Mouse (Mus musculus) cerebellum, adult 11 months (tissue): ENCODE data around the gene Kcnj9.

ENCODE experiments used
- DNase-seq: peaks from one replicate; pipeline ENCODE4 v3.0.0; 2022

The Kcnj9 gene

DNA sequence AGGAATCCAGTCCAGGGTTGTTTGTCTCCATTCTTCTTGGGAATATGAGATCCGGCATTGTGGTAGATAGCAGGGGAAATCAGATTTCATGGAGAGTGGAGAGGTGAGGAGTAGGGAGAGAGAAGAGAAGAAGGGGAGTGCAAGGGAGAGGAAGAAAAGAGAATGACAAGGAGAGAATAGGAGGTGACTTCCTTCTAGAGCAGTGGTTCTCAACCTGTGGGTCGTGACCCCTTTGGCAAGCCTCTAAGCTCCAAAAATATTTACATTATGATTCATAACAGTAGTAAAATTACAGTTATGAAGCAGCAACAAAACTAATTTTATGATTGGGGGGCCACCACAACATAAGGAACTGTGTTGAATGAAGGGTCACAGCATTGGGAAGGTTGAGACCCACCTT is 3.8 kb upstream of the Kcnj9 start:
- DNase-seq = no peak

DNA sequence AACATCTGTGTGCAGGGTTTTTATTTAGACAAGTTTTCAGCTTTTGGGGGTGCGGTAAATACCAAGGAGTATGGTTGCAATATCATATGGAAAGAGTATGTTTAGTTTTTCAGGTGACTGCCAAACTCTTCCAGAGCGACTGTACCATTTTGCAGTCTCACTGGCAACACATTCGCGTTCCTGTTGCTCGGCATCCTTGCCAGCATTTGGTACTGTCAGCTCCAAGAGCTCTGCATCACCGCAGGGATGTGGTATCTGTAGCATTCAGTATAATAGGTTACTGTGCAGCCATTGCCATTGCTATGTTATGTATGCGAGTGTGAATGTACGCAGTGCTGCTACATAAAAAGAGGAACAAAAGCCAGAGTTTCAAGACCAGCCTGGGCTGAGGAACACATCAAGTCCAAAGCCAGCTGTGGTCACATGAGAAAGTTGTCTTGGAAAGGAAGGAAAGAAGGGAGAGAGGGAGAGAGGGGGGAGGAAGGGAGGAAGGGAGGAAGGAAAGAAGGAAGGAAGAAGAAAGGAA is 2.4 kb upstream of the Kcnj9 start:
- no peak for DNase-seq

DNA sequence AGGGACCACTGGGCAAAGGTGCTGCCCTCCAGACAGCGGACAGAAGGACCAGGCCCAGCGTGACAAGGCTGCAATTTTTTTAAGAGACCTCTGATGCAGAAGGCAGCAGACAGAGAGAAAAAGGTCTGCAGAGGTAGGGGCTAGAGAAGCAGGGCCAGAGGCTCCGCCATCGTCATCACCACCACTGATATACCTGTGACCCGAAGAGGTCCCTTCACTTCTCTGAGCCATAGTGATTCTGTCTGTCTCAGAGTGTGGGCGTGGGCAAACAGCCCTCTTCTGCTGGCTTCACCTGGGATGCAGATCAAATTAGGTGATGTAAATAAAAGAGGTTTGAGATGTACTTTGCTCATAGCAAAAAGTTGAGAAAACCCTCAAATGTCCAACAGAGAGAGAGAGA is 498 bp upstream of the Kcnj9 start:
- DNase-seq = no peak

DNA sequence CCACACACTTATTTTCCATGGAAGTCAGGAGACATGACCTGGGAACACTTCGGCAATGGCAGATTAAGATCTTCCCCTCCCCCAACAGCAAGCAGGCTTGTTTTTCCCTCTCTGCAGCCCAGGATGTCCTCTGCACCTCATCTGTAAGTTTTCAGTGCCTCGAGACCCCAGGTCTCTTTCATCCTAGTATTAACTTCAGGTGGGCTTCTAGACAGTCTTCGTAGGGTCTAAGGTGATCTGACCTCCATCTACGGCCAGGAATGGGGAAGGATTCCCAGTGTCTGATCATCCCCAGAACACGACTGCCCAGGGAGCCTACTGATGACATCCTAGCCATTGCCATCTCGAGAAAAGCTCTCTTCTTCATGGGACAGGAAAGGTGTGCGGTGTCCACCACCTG is 657 bp downstream of the Kcnj9 start:
- no peak for DNase-seq

DNA sequence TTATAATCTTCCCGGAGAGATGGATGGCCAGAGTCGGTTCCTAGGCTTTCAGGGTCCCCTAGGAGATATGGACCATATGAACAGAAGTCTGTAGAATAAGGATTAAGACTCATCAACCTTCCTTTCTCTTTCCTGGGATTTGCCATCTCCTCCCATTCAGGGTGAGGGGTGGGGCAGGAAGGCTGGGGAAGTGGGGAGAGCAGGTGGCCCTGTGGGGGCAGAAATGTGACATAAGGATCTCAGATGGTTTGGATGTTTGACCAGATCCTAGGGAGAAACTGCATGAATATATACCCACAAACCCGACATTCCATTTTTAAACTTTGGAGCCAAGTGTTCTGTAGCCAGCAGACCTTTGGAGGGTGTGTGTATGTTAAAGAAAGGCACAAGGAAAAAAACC is 1.1 kb downstream of the Kcnj9 start:
- DNase-seq = no peak

DNA sequence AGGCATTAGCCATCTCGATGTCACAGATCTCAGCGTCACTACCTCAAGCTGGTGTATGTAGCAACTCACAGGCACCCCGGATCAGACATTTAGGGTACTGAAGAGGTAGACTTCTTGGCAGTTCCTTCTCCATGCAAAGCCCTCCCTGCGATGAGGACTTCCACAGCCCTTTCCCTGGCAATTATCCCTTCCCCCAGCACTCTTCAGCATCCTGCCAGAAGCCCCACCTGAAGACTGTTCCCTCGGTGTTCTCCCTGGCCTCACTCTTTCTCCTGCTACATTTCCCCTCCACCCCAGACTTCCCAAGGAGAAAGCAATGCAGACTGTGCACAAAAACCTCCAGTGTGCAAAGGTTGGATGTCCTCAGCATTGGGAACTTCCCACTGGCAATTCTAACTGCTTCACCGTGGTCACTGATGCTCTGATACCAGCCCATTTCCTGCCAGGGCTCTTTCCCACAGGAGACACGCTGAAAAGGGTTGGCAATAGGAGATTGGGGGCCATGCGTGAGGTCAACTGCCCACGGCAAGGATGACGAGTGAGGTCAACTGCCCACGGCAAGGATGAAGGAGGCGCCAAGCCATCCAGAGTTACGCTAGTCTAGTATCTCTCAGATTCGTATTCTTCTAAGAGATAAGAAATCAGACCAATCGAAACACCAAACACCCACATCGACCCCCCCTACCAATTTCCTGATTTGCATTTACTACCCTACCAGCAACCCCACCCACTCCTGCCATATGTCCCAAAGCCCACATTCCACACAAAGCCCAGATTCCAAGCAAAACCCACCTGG is 1.7 kb downstream of the Kcnj9 start:
- DNase-seq = no peak

DNA sequence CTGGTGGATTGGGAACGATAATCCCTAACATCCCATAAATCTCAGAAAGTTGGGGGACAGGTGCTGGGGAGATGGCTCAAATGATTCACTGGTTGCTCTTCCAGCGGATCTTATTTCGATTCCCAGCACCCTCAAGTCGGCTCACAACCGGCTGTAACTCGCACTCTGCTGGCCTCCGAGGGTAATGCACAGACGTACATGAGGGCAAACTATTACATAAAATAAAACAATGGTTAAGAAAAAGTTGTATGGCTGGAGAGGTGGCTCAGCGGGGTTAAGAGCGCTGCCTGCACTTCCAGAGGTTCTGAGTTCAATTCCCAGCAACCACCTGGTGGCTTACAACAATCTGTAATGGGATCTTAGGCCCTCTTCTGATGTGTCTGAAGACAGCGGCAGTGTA is 2.4 kb downstream of the Kcnj9 start:
- DNase-seq = no peak

DNA sequence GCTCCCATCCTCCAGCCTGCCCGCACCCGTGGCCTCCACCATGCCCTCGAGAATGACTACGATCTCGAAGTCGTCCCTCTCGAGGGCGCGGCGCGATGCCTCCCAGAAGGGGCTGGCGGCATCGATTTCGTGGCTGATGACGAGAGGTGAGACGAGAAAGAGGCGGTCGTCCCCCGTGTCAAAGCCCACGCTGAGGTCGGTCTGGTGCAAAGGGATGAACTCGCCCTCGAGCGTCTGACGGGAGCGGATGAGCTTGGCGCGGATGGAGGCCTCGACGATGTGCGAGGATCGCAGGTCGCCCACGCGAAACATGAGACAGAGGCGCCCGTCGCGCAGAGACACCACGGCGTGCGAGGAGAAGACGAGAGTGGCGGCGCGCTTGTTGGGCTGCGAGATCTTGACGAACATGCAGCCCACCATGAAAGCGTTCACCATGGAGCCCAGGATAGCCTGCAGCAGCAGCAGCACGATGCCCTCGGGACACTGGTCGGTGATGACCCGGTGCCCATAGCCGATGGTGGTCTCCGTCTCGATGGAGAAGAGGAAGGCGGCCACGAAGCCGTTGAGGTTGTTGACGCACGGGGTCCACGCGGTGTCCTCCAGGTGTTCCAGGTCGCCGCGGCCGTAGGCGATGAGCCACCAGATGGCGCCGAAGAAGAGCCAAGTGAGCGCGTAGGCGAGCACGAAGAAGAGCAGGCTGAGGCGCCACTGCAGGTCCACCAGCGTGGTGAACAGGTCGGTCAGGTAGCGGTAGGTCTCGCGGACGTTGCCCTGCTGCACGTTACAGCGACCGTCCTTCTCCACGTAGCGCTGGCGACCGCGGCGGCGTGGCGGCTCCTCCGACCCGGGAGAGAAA is 3.2 kb downstream of the Kcnj9 start:
- peak; percentile 85 for DNase-seq

DNA sequence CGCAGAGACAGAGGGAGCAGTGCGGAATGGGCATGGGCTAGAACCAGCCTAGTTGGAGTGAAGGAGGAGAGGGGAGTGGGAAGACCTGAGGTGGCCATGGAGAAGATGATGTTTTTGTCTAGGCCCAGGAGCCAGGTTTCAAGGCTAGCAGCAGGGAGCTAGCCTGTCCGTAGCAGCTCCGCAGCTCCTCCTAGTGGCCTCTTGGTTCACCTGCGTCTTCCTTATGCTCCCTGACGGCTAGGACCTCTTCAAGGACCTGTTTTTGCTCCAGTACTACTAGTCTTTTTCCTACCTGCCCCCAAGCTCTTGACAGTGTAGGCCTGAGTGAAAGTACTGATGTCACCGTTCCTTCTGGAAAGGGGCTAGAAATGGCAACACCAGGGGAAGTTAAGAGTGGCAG is 4.4 kb downstream of the Kcnj9 start:
- DNase-seq = peak; percentile 86

DNA sequence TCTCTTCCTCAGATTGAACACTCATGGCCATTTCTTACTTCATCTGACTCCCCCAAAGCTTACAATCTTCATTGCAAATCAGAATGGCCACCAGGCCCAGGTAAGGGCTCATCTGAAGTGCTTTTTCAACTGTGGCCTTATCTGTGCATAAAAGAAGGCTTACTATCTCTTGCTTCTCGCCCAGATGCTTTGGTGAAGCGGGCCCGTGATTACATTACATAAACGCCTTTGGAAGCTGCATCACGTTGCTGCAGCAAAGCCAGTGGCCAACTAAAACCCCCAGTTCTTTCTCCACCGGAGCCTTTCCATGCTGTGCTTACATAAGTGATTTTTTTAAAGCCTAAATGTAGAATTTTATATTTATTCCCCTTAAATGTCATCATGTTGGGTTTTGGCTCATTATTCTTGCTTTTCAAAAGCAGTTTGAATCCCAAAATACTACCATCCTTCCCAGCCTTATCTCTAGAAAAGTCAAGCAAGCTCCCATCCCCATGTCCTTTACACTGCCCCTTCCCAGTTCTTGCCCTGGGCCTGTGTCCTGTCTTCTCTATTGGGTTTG is 5.2 kb downstream of the Kcnj9 start:
- DNase-seq = no peak

DNA sequence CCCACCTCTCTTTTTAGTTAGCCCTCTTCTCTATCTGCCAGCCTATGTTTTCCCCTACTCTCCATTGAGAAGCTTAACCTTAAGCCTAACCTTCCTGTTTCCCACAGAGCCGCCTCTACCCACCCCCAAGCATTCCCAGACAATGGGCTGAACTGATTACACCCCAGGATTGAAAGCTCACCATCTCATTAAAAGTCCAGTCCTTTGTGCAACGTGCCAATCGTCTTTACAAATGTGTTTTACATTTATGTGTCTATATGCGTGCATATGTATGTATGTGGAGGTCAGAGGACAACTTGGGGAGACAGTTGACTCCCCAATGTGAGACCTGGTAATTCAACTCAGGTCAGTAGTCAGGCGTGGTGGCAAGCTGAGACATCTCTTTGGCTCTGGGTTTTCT is 5.8 kb downstream of the Kcnj9 start:
- no peak for DNase-seq

DNA sequence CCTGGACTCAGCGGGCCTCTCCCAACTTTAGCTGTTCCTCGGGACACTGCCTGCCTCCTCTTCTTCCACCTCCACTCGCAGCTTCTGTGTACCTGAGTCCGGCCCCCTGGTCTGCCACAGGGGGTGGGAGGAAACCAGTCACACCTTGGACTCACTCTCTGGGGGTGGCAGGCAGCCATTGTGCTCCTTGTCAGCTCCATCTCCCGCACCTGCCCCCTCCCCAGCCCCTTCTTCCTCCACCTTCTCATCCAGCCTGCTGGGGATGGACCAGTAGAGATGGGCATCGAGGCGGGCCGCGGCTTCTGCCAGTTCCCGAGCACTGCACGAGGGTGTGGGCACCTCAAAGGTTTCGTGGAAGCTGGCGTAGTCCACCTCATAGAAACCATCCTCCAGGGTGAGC is 6.4 kb downstream of the Kcnj9 start:
- DNase-seq = no peak

DNA sequence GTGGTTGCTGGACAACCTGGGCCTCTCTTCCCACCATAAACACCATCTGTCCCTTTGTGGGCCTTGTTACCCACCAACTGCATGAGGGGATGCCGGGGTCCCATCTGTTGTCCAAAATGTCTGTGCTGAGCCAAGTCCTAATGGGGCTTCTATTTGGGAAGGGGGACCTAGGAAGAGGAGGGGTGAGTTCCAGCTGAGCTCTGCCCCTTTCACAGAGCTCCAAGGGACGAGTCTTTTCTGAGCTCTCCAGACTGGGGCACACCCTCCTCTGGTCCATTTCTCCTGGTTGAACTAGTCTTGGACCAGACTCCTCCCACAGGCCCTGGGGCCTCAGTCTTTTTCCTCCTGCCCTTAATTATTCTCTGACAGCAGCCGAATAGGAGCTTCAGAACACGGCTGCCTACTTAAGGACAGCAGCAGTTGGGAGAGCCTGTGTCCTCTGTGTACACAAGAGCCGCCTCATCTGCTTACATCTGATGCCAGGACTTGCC is 9.2 kb downstream of the Kcnj9 start:
- DNase-seq = no peak

DNA sequence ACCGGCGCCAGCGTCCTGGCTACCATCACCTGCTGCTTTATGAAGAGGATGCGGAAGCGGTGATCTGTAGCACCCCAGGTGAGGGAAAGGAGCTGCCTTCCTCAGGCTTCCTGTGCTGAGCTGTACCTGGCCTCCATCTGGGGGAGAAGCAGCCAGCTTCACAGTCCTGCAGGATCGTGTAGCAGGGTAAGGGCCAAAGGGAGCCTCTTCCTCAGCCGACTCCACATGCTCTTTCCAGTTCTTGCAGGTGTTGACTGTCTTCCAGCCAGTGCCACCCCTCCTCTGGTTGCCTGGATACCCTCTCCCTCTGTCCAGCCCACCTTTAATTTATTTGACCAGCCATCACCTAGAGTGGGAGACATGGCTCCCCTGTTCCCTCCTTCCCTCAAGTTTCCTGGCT is 9.8 kb downstream of the Kcnj9 start:
- DNase-seq = no peak

DNA sequence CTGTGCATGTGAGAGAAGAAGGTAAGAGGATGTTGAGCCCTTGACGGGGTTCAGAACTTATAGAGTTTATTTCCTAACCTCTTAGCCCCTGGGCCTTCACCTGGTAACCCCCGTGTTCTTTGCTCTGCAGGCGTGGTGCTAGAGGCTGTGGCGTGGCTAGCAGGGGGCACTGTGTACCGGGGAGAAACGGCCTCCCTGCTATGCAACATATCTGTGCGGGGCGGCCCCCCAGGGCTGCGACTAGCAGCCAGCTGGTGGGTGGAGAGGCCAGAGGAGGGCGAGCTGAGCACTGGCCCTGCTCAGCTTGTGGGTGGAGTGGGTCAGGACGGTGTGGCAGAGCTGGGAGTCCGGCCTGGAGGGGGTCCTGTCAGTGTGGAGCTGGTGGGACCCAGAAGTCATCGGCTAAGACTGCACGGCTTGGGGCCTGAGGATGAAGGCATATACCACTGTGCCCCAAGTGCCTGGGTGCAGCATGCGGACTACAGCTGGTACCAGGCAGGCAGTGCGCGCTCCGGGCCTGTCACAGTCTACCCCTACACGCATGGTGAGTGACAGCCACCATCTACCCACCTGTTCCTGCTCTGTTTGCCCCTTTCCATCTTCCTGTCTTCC is 10.6 kb downstream of the Kcnj9 start:
- no peak for DNase-seq

DNA sequence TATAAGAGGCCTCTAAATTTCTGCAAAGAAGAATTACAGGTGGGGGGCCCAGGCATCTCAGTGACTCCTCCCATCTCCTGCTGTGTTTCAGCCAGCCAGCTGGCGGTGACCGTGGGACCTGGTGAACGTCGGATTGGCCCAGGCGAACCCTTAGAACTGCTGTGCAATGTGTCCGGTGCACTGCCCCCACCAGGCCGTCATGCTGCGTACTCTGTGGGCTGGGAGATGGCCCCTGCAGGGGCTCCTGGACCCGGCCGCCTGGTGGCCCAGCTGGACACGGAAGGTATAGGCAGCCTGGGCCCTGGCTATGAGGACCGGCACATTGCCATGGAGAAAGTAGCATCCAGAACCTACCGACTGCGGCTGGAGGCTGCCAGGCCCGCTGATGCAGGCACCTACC is 11.2 kb downstream of the Kcnj9 start:
- peak; percentile 62 for DNase-seq

DNA sequence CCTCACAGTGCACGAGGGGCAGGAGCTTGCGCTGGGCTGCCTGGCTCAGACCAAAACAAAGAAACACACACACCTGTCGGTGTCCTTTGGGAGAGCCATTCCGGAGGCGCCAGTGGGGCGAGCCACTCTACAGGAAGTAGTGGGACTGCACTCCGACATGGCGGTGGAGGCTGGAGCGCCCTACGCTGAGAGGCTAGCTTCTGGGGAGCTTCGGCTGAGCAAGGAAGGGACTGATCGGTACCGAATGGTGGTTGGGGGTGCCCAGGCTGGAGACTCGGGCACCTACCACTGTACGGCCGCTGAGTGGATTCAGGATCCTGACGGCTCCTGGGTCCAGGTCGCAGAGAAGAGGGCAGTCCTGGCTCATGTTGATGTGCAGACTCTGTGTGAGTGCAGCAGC is 11.7 kb downstream of the Kcnj9 start:
- DNase-seq = no peak

DNA sequence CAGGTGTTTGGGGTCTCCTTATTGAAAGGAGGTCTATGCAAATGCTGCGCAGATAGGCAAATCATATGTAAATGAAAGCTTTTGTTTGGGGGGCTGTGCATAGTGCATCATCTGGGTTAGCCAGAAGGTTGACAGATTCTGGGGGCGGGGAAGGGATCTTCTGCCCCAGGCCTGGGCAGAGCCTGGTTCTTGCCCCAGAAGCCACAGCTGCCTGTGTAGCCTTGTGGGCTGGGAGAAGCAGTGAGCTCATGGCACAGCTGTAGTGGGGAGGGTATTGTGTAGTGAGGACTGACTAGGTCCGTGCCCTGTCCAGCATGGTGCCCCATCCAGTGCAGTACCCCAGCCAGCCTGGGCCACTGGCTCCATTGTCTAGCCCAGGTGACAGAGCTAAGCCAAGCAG is 14.2 kb downstream of the Kcnj9 start:
- DNase-seq = peak; percentile 31

DNA sequence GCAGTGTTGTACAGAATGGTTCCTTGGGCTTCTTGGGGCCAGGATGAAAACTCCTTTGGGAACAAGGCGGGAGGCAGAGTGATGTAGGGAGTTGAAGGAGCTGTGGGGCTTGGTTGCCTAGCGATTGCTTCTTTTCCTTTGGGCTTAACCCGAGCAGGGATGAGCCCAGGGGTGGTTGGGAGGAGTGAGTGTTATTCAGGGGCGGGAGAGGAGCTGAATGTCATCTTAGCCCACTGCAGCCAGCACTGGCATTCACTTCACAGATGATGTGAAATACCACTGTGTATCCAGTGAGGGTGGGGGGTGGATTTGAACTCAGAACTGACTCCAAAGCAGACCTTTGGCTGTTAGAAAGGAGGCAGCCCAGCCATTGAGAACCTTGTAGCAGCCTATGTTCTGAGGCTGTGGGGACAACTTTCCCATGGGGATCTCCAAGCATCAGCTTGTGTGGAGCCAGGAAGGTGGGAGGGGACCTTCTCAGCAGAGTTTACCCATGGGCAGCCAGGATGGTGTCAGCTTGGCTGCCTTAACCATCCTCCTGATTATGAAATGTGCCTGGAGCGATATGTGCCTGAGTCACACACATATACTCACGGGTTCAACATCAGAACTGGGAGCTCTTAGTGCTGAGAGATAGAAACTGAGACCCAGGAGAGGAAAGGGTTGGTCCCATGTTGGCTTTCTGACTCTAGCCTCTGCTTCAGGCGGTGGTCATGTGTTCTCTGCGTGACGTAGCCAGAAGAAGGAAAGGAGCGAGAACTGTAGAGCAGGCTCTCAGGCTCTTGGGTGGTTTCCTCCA is 15.3 kb downstream of the Kcnj9 start:
- peak; percentile 30 for DNase-seq

DNA sequence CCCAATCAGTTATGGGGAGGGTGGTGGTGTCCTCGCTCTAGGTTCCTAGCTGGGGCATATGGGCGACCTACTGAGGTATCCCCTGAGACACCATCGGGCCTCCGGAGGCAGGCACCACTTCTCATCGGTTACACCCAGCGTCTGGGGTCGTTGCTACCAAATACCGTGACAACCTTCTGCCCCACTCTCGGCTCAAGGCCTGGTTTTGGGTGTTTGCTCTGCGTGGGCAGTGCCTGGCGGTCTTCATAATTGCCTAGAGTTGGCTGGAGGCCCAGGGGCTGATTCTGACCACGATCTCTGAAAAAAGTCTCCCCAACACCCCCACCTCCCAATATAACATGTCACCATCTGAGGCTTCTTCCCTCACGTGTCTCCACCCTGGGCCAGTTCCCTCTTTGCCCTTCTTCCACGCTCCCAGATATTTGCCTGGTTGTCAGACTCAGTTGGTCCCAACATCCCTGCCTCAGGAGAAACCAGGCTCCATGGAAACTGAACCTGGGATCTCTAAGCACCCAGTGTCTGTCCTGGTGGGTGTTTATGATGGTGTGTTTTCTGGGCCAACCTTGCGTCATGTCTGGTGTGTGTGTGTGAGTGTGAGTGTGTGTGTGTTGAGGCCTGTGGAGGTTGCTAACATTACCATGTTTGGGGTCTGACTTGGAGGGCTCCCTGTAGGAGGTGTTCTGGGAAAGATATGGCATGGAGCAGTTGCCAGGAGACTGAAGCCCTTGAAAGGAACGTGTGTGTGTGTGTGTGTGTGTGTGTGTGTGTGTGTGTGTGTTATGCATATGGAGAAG is 16.2 kb downstream of the Kcnj9 start:
- peak; percentile 61 for DNase-seq
